Mouse (Mus musculus) liver, adult 2 months (tissue): ENCODE measurements around the gene Ankrd2.

Experiments
- CTCF ChIP-seq: fragments of 200-500 bp; IDR thresholded peaks from 2 replicates; pipeline ENCODE4 v1.5.1; 2011; ENCODE audit warnings: low read depth, low read length, control low read depth
- POLR2A ChIP-seq: fragments of 200-500 bp; IDR thresholded peaks from 2 replicates; pipeline ENCODE4 v1.6.1; 2011; ENCODE audit warnings: low read length, control low read depth; ENCODE audit not compliant: insufficient read depth; ENCODE audit errors: extremely low read depth

- TF ChIP-seq CTCF (no peak), POLR2A (no peak)
Observed at GRCm38 (mm10) chr19:42055881-42056280, 20.1 kb downstream of the Ankrd2 start.
